Mouse (Mus musculus) embryonic fibroblast, embryonic 13.5 days (primary cell): ENCODE measurements around the gene Kat2b.

Source experiments
- CTCF ChIP-seq: IDR thresholded peaks from 2 replicates; pipeline ENCODE4 v1.5.1; 2011; ENCODE audit warnings: mild to moderate bottlenecking, control low read depth, low read length, moderate library complexity, borderline replicate concordance; ENCODE audit not compliant: insufficient read depth
- POLR2A ChIP-seq: IDR thresholded peaks from 2 replicates; pipeline ENCODE4 v1.6.1; 2011; ENCODE audit warnings: low read depth, mild to moderate bottlenecking, control low read depth, low read length, moderate library complexity

DNA sequence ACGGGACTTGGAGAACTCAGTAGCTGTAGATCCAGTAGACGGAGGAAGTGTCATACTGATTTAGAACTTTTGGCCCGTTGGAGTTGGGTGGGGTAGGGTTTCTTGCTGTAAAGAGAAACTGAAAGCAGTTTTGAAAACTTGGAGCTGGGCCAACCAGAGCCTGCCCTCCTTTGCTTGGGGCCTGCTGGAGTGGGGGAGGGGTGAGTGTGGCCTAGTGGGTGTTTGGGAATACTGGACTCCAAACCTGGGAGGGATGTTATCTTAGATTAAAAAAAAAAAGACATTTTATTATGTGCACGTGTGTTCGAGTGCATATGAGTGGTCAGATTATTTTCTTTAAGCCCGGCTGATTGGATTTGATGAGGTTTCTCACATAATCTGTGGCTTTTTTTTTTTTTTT, 3.2 kb downstream of the Kat2b start:
- TF ChIP-seq CTCF (no peak), POLR2A (no peak)
